Mouse (Mus musculus) Patski (cell line): ENCODE data around the gene Sh3glb1. TPM values are rescaled to one million over a fixed set of nuclear protein-coding genes. Genes with fewer than 3 reads are reported as not detected.

Source experiments
- ATAC-seq: fragments of 100-300 bp; one replicate; pipeline ENCODE4 v1.8.0; 2021
- CTCF ChIA-PET: fragments of 350-600 bp; sonication (Branson Sonifier 250); formaldehyde crosslinking; loops from one replicate; lab custom pipeline; 2022; ENCODE audit warnings: inconsistent platforms; lab: Charles Lee
- POLR2A ChIA-PET: fragments of 350-600 bp; sonication (Branson Sonifier 250); formaldehyde crosslinking; loops from one replicate; lab custom pipeline; 2022; ENCODE audit warnings: antibody characterized with exemption, inconsistent platforms; lab: Charles Lee
- DNase-seq: peaks from one replicate; pipeline ENCODE4 v3.0.0-alpha.2; 2011; ENCODE audit warnings: low read depth, low spot score
- H3K27me3 ChIP-seq: fragments of 371-371 bp; one replicate; pipeline ENCODE4 v1.5.1; 2021
- CTCF ChIP-seq: fragments of 100-300 bp; IDR thresholded peaks from one replicate; pipeline ENCODE4 v1.5.1; 2021
- in situ Hi-C: fragments of 300-500 bp; cut with MboI; formaldehyde crosslinking; loops from 3 replicates; pipeline ENCODE4 v1.11.1; 2018; ENCODE audit warnings: low pct_unique_long_range_greater_than_20kb, mixed read lengths
- polyA plus RNA-seq: library from polyadenylated mRNA; unstranded; gene quantifications from one replicate; pipeline ENCODE4 v1.2.3, GENCODE M21; 2021

Sh3glb1 gene
- polyA plus RNA-seq, 1 experiment from 2014 or later = 161 TPM

DNA sequence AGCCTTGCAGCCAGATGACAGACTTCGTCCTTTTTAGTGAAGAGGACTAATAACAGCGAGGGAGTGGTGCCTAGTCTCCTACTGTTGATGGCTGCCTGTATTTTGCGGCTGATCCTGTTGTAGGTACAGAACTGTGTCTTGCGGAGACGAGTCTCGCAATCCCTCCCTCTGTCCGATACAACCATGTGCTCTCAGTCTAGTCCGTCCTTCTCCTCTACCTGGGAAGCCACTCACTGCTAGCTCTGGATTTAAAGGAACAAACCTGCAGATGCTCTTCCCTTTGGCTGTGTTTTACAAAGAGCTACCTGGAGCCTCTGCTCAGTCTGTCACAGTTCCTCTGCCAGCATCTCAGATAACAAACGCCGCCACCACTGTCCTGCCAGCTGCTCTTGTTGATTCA lies 26.1 kb downstream of the Sh3glb1 start:
- ATAC-seq = no peak
- no peak for TF ChIP-seq CTCF
- in situ Hi-C loops = no loop called here
- POLR2A ChIA-PET = interaction anchor here (1.1 kb wide), 1 partner anchor 79 kb away, joined by 3 read pairs; no protein-coding TSS in a partner anchor
- no peaks in the 10 kb centered on the region for H3K27me3 ChIP-seq
- no peak for DNase-seq
- CTCF ChIA-PET = interaction anchor here (0.9 to 1.7 kb wide), 7 partner anchors 10 to 27 kb away, joined by 3 to 7 read pairs (median 3); no protein-coding TSS in a partner anchor

DNA sequence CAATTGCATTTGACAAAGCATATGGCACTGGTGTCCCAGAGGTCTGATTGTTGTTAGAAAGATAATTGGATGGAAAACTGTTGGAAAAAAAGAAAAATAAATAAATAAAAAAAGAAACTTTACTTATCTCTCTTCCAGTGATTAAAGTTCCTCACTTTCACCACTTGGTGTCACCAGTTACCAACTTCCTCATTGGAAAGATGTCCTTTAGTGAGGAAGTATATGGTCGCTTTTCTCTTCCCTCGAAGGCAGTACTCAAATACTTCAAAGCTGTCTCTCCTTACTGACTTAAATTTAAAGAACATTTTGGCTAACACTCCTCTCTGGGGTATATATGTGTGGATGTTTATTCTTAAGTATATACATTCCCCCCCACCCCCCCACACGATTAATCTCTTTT lies 28.1 kb downstream of the Sh3glb1 start:
- ChIA-PET POLR2A (interaction anchor here (0.8 to 1.2 kb wide), 3 partner anchors 14 to 28 kb away, joined by 3 read pairs; partner anchors contain the start of gene Sh3glb1), CTCF (interaction anchor here (0.9 to 1.6 kb wide), 4 partner anchors 8 to 29 kb away, joined by 3 to 12 read pairs (median 4); no protein-coding TSS in a partner anchor)
- no peak for DNase-seq
- peak; percentile 61 for TF ChIP-seq CTCF
- ATAC-seq = no peak
- in situ Hi-C loops = no loop called here
- H3K27me3 ChIP-seq = no peaks in the 10 kb centered on the region

GRCm38 (mm10) chr3:144689236-144689635 lies 30.9 kb downstream of the Sh3glb1 start:
- CTCF ChIA-PET = interaction anchor here (1.7 kb wide), 1 partner anchor 13 kb away, joined by 7 read pairs; no protein-coding TSS in a partner anchor
- H3K27me3 ChIP-seq = no peaks in the 10 kb centered on the region
- in situ Hi-C loops = no loop called here
- ATAC-seq (peak; percentile 37), DNase-seq (no peak)
- POLR2A ChIA-PET = no interaction called here
- no peak for TF ChIP-seq CTCF

GRCm38 (mm10) chr3:144688284-144688683 lies 31.9 kb downstream of the Sh3glb1 start:
- POLR2A ChIA-PET = interaction anchor here (0.7 to 1.0 kb wide), 2 partner anchors 28 to 236 kb away, joined by 3 read pairs; no protein-coding TSS in a partner anchor
- in situ Hi-C loops = no loop called here
- TF ChIP-seq CTCF = no peak
- ATAC-seq (no peak), DNase-seq (no peak)
- CTCF ChIA-PET = interaction anchor here (1.7 kb wide), 1 partner anchor 14 kb away, joined by 7 read pairs; no protein-coding TSS in a partner anchor
- no peaks in the 10 kb centered on the region for H3K27me3 ChIP-seq

DNA sequence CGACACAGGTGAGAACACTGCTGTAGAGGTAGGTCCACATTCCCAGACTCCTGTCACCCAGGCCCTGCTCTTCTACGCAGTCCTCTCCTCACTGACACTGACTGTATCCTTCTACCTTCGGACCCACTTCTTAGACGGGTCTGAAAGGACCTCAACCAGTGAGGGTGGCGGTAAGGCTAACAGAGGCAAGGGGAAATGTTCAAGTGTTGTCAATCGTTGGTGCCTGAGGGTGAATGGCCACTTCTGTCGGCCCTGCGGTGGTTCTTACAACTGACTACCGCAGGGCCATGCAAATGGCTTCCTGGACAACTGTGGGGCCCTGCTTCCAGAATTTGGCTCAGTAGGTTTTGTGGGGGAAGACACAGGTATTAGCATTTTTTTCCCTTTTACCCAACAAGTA lies 32.5 kb downstream of the Sh3glb1 start:
- in situ Hi-C loops = no loop called here
- POLR2A ChIA-PET = interaction anchor here (1.0 kb wide), 1 partner anchor 29 kb away, joined by 3 read pairs; no protein-coding TSS in a partner anchor

DNA sequence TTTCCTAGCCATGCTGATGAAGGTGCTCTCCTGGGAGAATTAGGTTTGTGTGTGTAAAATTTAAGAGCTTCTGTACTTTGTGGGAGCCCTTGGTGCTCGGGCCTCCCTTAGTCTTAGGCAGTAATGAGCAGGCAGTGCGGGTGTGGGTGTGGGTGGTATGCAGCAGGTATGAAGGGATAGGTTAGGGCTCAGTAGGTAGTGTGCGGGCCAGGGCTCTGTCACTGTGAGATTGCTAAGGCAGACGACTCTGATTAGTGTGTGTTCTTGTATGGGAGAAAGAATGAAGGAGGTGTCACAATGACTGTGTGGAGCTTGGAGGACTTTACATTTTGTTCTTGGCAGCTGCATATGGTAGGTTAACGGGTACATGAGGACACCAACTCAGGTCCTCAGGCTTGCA lies 34.0 kb downstream of the Sh3glb1 start:
- DNase-seq (no peak), ATAC-seq (no peak)
- no peaks in the 10 kb centered on the region for H3K27me3 ChIP-seq
- in situ Hi-C loops = no loop called here
- ChIA-PET CTCF (interaction anchor here (1.1 kb wide), 1 partner anchor 30 kb away, joined by 4 read pairs; no protein-coding TSS in a partner anchor), POLR2A (interaction anchor here (0.8 kb wide), 1 partner anchor 9 kb away, joined by 3 read pairs; no protein-coding TSS in a partner anchor)
- no peak for TF ChIP-seq CTCF

More for the DNA sequence above, 32.5 kb downstream of the Sh3glb1 start:
- DNase-seq (no peak), ATAC-seq (no peak)
- CTCF ChIA-PET = interaction anchor here (1.7 kb wide), 1 partner anchor 15 kb away, joined by 7 read pairs; no protein-coding TSS in a partner anchor
- no peak for TF ChIP-seq CTCF
- H3K27me3 ChIP-seq = no peaks in the 10 kb centered on the region

DNA sequence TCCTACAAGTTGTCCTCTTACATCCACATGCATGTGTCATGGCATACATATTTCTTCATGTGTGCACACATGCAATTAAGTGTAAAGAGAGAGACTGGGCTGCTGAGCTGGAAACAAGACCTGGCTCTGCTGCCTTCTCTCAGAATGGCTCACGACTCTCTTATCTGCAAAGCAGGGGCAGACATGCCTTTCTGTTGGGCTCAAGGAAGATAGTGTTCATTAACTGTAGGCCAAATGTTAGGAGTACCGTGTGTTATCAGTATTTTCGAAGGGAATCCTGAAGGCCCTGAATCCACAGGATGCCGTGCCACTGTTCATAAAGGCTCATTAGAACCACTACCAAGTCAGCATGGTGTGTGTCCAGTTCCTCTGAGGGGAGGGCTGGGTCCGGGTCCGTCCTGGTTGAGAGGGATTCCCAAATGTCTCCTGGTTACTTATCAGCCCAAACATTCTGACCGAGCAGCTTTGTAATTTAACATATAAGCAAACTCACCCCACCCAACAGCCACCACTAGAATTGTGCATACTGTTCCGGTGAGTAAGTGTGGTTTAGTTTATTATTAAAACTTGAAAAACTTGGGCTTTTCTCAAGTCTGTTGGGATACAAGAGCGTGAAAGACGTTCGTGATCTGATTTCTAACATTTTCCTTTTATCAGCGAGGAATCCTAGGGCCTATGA lies 36.9 kb downstream of the Sh3glb1 start:
- POLR2A ChIA-PET = no interaction called here
- in situ Hi-C loops = no loop called here
- CTCF ChIA-PET = interaction anchor here (1.0 to 1.6 kb wide), 3 partner anchors 11 to 66 kb away, joined by 3 to 5 read pairs (median 3); no protein-coding TSS in a partner anchor
- no peaks in the 10 kb centered on the region for H3K27me3 ChIP-seq
- ATAC-seq (peak; percentile 37), DNase-seq (no peak)
- TF ChIP-seq CTCF = no peak

DNA sequence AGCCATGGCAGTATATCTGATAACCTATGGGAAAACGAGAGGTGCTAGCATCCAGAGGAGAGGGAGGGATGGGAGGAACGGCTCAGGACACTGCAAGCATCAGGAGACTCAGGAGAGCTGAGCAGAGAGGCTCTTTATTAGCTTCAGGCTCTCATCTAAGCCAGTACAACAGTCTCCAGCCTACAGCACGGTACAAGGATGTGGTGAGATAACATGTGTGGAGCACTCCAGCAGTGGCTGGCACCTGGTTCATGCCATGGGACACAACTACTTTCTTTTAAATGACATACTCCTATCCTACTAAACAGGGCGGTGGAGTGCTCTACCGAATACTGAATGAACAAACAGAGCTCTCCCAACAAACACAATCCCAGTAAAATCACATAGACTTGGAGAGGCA lies 38.6 kb downstream of the Sh3glb1 start:
- H3K27me3 ChIP-seq = no peaks in the 10 kb centered on the region
- TF ChIP-seq CTCF = no peak
- POLR2A ChIA-PET = interaction anchor here (1.2 kb wide), 1 partner anchor 44 kb away, joined by 4 read pairs; no protein-coding TSS in a partner anchor
- in situ Hi-C loops = no loop called here
- CTCF ChIA-PET = interaction anchor here (0.8 to 1.6 kb wide), 5 partner anchors 8 to 137 kb away, joined by 3 to 6 read pairs (median 3); no protein-coding TSS in a partner anchor
- no peak for ATAC-seq
- DNase-seq = no peak

- ChIA-PET CTCF (no interaction called here), POLR2A (no interaction called here)
- ATAC-seq (peak; percentile 20), DNase-seq (no peak)
- no peaks in the 10 kb centered on the region for H3K27me3 ChIP-seq
- no peak for TF ChIP-seq CTCF
- in situ Hi-C loops = no loop called here
These were observed 40.4 kb downstream of the Sh3glb1 start for GRCm38 (mm10) chr3:144679701-144680159.

DNA sequence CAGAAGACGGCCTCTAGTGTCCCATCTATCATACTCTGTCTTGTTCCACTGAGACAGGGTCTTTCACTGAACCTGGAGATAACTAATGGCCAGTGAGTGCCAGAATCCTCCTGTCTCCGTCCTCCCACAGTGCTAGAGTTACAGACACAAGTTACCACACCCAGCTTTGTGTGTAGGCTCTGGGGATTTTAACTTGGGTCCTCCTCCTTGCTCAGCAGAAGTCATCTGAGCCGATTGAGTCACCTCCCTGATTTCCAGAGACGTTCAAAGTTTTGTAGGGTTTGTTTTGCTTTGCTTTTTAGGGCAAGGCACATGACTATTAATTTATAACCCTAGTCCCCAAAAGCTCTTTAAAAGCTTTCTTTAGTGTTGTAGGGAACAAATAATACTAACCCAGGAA lies 41.0 kb downstream of the Sh3glb1 start:
- CTCF ChIA-PET = no interaction called here
- DNase-seq (no peak), ATAC-seq (no peak)
- in situ Hi-C loops = no loop called here
- POLR2A ChIA-PET = interaction anchor here (1.3 kb wide), 1 partner anchor 10 kb away, joined by 3 read pairs; no protein-coding TSS in a partner anchor
- H3K27me3 ChIP-seq = no peaks in the 10 kb centered on the region
- TF ChIP-seq CTCF = no peak
